Mouse (Mus musculus) gastrocnemius, postnatal 4 days (tissue): ENCODE results near the gene Gsta3. TPM values are rescaled to one million over a fixed set of nuclear protein-coding genes. Genes with fewer than 3 reads are reported as not detected.
"Not testable (repeated sequence)": the region's sequence is repeated elsewhere in the genome, so short reads cannot be mapped to it uniquely, and the experiment has no call there.

Experiments
- DNase-seq, 2 experiments: peaks; one replicate each; pipeline ENCODE4 v3.0.0; 2021 to 2022; ENCODE audit warnings: low spot score in 2 of 2, mixed read lengths in 2 of 2
- total RNA-seq, 2 experiments: library from RNA; stranded (reverse); gene quantifications; 2 replicates each; pipeline ENCODE4 v1.2.3; 2021

Gene Gsta3
- total RNA-seq, 2 experiments from 2014 or later, result 1.0 TPM; not detected in 1

- no peak for DNase-seq
Observed at GRCm38 (mm10) chr1:21252566-21253302, 12.3 kb downstream of the Gsta3 start.

GRCm38 (mm10) chr1:21253303-21253650 is 12.9 kb downstream of the Gsta3 start:
- no peak for DNase-seq

DNA sequence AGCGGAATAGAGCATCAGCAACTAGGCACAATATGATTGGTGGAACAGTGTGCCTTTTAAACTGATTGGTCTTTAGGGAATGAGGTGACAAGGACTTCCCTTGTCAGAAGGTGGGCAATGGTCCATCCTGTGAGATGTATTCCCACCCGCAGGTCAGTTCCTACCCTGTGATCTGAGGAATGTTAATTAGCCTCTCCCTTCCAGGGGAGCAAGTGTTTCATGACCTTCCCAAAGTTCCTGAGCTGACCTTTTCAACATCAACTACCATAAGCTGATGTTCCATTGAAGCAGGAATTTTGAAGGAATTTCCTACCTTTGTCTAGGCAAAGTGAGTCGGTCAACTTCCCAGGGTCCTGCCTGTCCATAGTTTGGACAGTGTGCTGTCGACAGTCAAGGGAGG is 13.5 kb downstream of the Gsta3 start:
- DNase-seq, result no peak

DNA sequence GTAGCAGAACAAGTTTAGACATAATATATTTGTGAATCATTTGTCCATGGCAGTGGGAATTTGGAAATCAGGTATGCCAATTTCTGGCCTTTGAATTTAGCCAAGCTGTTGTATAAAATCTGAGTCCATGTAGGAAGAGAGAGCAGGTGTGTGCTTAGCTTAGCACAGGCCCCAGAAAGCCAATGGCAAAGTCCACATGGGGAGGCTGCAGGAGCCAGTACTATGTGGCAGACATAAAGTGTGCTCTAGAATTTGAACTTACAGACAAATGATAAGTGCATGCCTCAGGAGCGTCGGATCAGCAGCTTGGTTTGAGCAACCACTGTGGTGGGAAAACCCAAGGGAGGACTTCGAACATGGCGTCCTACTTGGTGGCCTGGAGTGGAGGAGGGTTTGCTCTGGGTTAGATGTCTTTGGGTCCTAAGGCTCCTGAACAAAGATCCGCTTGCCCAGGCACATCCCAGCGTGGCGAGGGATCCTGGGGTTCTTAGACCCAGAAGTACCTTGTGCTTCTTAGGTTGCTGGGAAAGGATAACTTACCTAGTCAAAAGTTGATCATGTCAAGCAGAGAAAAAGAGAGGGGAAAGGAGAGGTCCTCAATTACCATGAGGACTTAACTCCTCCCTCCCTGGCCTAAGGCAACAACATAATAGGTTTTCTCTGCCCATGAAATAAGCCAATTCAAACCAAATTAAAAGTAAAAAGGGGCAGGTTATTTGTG is 15.4 kb downstream of the Gsta3 start:
- DNase-seq, result no peak

- no peak for DNase-seq
Observed at GRCm38 (mm10) chr1:21256391-21256790, 16.0 kb downstream of the Gsta3 start.

DNA sequence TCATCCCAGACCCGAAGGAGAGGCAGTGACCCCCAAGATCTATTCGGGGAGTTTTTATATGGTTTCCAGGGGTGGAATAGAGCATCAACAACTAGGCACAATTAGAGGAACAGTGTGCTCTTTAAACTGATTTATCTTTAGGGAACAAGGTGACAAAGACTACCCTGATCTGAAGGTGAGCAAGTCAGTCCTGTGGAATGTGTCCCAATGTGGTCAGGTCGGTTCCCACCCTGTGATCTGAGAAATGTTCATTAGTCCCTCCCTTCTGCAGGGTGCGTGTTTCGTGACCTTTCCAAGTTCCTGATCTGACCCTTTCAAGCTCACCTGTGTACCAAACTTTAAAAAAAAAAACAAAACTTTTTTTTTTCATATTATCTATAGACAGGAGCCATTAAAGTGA is 16.5 kb downstream of the Gsta3 start:
- no peak for DNase-seq

DNA sequence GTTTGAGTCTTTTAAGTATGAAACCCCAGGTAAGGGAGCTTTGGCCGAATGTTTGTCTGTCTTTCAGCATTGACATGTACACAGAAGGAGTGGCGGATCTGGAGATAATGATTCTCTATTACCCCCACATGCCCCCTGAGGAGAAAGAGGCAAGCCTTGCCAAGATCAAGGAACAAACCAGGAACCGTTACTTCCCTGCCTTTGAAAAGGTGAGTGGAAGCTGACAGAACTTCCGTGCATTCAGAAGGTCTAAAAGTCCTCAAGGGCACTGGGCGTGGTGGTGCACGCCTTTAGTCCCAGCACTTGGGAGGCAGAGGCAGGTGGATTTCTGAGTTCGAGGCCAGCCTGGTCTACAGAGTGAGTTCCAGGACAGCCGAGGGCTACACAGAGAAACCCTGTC is 19.6 kb downstream of the Gsta3 start:
- DNase-seq, result not testable (repeated sequence)

DNA sequence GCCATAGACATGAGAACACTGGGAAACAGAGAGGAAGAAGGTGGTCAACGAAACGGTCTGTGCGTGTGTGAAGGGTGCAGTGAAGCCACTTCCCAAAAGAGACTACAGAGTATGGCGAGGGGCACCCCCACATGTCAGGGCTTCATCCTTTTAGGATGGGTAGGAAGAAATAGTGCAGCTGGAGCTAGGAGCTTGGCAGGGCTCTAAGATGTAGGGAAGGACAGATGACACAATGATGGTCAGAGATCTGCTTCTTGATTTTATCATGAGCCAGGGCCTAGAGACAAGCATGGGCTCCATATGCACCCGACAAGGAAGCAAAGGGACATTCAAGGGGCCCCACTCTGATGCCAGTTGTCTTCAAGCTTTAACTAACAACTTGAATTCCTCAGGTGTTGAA is 22.0 kb downstream of the Gsta3 start:
- no peak for DNase-seq

GRCm38 (mm10) chr1:21263986-21264385 is 23.6 kb downstream of the Gsta3 start:
- no peak for DNase-seq

DNA sequence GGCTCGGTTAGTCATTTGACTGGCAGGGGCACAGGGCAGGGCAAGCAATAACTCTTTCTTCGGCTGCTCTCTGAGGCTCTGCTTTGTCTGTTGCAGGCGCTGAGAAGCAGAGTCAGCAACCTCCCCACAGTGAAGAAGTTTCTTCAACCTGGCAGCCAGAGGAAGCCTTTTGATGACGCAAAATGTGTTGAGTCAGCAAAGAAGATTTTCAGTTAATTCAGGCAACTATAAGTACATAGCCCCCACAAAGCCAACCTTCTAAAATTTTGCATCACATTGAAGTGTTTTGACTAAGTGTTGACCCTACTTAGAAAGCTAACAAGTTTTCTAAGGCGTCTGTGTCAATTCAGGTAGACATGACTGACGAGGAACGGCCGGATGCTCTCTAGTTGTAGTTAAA is 24.4 kb downstream of the Gsta3 start:
- no peak for DNase-seq

DNA sequence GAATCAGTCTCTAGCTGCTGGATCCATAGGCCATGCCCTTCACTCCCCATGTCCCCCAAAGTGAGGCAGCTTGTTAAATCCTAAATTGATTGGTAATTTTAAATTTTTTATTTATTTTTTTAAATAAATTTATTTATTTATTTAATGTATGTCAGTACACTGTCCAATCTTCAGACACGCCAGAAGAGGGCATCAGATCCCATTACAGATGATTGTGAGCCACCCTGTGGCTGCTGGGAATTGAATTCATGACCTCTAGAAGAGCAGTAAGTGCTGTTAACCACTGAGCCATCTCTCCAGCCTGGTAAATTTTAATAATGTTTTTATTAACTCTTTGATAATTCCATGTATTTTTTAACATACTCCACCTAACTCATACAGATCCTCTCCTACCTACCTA is 26.4 kb downstream of the Gsta3 start:
- no peak for DNase-seq

DNA sequence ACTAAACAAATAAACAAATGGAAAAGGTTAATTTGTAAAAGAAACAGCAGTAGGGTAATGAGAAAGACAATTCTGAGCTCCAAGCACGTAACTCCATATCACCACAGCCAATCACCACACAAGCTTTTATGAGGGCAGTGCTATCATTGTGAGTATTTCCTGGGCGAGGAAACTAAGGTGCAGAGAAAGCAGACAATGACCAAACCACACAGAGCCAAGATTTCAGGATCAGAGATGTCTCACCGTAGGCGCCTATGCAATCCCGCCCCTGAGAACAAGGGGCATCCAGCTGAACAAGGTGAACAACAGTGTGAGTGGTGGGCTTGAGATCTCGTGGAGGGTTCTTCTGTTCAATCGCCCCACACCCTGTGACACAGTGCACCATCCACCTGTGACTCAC is 27.1 kb downstream of the Gsta3 start:
- not testable (repeated sequence) for DNase-seq

GRCm38 (mm10) chr1:21271343-21272055 is 31.1 kb downstream of the Gsta3 start:
- DNase-seq, result peak; percentile 67 to 76

DNA sequence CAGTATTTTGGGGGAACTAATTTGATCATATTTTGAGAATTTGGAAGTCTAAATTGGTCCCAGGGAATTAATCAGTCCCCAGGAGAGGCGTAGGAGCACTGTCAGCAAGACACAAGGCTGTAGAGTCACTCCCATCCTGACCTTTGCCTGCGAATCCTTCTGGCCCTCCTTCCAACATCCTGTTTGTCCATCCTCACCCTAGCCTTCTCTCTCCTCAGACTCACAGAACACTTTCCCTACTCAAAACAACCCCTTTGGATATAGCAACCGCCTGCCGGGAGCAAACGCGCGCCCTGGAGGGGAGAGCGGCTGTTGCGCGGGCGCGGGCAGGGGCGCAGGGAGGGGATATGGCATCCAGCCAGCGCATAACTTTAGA is 31.7 kb downstream of the Gsta3 start:
- no peak for DNase-seq

DNA sequence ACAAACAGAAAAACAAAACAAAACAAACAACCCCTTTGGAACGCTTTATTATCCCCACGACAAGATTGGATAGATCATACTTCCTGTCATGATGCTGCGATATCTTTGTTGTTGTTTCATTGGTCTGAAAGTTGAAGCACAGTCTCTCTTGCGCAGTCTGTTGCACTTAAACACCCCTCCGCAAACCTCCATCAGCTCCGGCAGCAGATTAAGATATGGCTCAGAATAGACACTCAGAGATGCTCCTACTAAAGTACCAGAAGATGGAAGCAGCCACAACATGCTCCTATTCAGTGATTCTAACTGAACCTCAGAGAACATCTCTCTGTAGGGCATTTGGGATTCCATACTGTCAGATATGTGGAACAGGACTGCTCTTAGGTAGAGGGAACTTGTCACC is 32.7 kb downstream of the Gsta3 start:
- no peak for DNase-seq

DNA sequence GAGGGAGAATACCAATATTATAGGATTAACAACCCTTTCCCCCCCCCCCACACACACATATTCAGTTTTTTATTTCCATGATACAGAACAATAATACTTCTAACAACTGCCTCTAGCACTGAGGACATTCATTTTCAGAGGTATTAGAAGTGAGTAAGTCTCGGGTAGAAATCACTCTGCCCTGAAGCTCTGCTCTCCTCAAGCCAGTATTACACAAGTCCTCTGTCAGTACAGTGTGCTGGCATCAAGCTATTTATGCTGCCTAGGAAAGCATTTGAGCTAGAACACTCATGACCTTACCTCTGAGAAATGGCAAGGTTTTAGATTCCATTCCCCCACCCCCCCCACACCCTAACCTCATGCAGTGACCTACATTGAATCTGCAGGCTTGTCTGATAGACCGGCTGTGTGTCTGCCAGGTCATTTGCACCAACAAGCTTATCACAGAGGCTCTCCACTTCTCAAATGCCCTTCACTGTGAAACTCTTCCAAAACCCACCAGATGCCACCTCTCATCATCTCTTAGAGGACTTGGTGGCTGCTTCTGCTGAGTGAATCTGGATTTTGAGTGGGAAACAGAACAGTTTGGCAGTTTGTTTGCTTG is 34.1 kb downstream of the Gsta3 start:
- no peak for DNase-seq

- DNase-seq, result not testable (repeated sequence)
Observed at GRCm38 (mm10) chr1:21275366-21275765, 35.0 kb downstream of the Gsta3 start.

- DNase-seq, result not testable (repeated sequence)
Observed at GRCm38 (mm10) chr1:21276158-21276557, 35.8 kb downstream of the Gsta3 start.

- DNase-seq, result no peak
Observed at GRCm38 (mm10) chr1:21280306-21280705, 39.9 kb downstream of the Gsta3 start.

DNA sequence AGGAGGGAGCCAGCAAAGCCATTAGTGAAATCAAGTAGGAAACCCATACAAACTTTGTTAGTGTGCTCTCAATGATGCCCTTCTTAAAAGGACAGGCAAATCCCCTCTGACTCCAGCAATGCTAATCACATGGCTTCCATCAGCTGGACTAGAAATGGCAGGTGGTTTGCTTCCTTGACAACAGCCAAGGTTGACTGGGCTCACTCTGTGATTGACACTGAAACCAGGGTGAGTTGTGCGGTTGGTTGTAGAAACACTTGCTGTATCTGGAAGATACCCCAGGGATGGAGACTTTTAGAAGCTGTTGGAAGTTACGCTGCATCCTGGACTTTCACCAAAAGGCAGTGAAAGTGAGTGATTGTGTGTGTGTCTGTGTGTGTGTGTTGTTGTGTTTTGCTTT is 44.3 kb downstream of the Gsta3 start:
- not testable (repeated sequence) for DNase-seq

GRCm38 (mm10) chr1:21291394-21291793 is 51.0 kb downstream of the Gsta3 start:
- no peak for DNase-seq

DNA sequence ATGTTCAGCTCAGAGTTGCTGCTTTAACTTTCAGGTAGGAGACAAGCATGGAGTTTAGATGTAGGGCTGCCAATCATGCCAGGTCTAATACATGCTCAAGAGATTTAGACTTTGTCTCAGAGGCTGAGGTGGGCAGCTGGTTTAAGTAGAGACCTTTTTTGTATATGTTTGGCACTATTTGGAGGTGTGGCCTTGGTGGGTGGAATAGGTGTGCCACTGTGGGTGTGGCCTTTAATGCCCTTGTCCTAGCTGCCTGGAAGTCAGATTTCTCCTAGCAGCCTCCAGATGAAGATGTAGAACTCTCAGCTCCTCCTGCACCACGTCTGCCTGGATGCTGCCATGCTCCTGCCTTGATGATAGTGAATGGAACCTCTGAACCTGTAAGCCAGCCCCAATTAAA is 52.2 kb downstream of the Gsta3 start:
- no peak for DNase-seq
